Mouse (Mus musculus) v-Abl transformed pro-B cells (cell line): ENCODE measurements at regions not wholly inside any gene's neighbourhood (a gene's known extent, or its start where the extent isn't known, plus 50 kb on each side); places are given as distances from the start of the nearest gene placed in this dataset.

ENCODE experiments used
- in situ Hi-C, 2 experiments: fragments of 400-800 bp; cut with MboI; formaldehyde crosslinking; loops; one replicate each; pipeline ENCODE4 v1.15.1; 2025; ENCODE audit not compliant: unreplicated experiment in 2 of 2

GRCm38 (mm10) chr14:61880514-61881259, 273.4 kb downstream of the Kcnrg start:
- in situ Hi-C loops, result no loop called here

GRCm38 (mm10) chr14:61885241-61886015, 278.2 kb downstream of the Kcnrg start:
- in situ Hi-C loops, result no loop called here

- in situ Hi-C loops, result no loop called here
Observed at GRCm38 (mm10) chr14:61889626-61890025, 282.4 kb downstream of the Kcnrg start.

DNA sequence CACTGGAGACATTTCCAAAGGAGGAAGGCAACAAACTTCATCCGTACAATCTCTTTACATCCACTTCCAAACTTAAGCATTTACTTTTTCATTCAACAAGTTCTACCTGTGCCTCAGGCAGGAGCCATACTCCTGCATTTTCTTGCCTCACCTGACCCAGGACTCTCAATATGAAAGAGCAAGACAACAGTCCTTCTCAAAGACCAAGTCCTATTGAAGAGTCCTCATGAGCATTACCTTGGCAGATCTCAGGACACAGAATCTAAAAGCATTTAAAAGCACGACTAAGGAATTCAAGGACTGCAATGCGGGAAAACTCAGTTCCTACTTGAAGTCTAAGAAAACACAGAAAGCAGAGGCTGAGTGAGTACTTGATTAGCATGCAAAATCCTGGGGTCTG, 286.5 kb downstream of the Kcnrg start:
- in situ Hi-C loops, result no loop called here

- in situ Hi-C loops, result no loop called here
Observed at GRCm38 (mm10) chr14:61896879-61897278, 289.6 kb downstream of the Kcnrg start.

GRCm38 (mm10) chr14:61898664-61899063, 291.4 kb downstream of the Kcnrg start:
- in situ Hi-C loops, result no loop called here

DNA sequence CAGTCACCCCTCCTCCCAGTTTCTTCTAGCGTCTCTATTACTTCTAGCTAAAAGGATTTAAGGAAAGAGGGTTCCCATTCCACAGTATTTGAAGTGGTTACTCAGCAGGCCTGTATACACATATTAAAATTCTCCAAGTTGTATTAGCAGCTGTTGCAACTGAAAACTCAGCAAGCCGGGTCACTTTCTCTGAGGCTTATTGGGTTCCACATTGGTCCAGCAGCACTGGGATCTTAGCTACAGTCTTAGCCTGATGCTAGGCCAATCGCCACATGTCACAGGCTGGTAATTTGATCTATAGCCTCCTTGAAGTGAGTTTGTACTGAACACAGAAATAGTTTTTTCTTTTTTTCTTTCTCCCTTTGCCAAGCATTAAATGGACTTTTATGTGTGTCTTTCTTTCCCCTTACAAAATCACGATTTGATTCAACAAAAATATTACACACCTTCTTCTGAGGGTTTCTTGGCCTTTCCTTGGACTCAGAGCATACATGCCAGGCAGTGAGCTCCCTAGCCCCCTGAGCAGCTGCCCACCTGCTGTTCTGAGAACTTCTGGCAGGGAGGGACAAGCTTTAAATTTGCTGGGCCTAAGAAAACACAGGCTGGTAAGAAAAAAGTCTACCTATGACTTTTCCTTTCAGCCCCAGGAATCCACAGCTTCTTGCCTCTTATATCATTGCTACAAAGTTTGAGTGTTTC, 297.3 kb downstream of the Kcnrg start:
- in situ Hi-C loops, result no loop called here

- in situ Hi-C loops, result no loop called here
Observed at GRCm38 (mm10) chr14:61918113-61918512, 310.9 kb downstream of the Kcnrg start.

GRCm38 (mm10) chr14:61931811-61932210, 324.6 kb downstream of the Kcnrg start:
- in situ Hi-C loops, result no loop called here

DNA sequence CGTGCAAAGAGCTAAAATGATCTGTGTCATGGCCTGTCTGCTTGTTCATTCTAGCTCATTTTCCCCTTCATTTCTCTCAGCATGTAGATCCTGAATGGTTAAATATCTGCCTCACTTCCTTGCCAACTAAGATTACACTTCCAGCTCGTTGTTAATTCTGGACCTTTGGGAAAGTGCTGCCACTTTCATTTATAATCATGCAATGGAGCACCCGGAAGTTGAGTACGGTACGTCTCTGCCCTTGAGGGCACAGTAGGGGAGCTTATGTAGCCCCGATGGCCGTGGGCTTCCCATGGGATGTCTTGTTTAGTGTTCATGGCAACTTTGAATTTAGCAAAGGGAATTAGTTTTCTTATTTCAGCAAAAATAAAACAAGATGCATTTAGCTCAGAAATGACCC, 334.4 kb downstream of the Kcnrg start:
- in situ Hi-C loops, result no loop called here

DNA sequence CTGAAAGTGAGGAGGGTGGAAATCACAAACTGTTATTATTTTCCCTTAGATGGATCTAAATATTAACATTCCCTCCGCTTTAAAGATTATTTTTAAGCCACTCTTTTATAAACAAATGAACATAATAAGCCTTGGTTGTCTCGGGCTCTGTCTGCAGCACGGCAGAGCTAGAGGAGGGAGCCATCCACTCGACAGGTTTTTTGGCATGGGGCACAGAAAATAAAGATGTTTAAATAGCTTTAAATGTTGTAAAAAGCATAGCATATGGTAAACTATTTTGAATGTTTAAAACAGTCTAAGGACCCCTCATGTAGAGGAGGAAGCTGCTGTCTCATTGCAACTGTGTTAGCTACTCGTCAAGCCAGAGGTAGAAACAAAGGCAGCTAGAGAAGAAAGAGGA, 338.4 kb downstream of the Kcnrg start:
- in situ Hi-C loops, result no loop called here

DNA sequence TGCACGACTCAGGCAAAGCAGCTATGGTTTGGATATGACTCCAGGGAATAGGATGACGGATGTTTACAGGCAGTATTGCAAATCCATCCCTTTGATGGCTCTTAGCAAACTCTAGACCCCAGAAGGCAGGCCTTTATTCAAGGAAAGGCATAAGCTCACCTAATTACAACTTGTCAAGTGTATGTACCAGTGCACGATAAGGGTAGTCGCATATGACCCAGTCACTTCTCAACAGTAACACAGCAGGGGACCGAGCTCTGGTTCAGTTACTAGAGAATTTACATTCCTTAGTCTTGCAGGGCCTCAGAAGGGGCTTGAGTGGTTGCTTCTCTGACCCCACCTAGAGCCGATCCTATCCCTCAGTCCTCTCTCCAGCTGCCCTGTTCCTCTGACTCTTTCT, 342.2 kb downstream of the Kcnrg start:
- in situ Hi-C loops, result no loop called here

DNA sequence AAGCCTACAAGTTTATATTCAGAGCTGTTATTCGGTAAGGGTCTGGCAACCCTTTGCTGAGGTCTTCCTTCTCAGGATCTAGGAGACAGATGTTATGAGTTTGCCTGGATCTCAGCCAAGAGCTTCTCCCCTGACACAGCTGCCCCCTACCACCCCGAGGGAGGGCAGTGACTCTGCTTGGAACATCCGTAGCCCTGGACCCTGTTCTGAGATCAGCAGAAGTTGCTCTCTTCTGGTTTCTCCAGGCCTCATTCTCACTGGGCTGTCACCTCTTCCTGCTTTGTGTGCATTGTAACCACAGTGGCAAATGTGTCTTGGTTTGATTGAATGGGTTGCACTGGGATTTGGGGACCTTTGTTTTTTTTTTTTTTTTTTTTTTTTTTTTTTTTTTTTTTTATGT, 342.4 kb upstream of the Rnaseh2b start:
- in situ Hi-C loops, result no loop called here

GRCm38 (mm10) chr14:61953029-61953428, 339.4 kb upstream of the Rnaseh2b start:
- in situ Hi-C loops, result no loop called here

GRCm38 (mm10) chr14:61955416-61955815, 337.0 kb upstream of the Rnaseh2b start:
- in situ Hi-C loops, result no loop called here

DNA sequence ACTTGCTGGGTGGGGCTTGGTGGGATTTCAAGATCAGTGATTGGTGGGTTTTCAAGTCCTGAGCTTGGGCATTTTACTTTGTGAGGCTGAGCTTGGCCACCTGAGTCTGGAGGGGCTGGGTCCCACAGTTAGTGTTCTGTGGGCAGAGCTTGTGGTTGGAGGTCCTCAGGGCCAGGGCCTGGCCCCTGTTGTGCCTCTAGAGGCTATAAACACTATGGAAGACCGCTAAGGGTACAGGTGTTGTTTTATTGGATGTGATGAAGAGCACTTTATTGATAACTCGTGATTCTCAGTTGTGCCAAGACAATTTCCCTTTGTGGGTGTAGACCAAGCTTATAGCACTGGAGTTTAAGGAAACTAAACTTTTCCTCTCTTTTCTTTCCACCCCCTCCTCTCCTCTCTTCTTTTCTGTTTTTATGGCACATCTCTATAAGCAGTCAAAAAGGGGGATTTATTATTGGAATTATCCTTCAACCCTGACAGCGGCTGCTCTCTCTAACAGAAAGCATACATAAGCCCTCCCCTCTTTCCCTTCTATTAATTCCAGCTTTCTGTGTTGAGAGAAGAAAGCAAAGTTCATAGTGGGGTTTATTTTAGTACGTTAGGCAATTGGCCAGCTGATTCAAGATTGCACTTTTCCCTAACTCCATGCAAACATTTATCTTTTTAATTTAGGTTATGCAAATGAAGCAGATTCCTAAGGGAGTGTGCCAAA, 332.0 kb upstream of the Rnaseh2b start:
- in situ Hi-C loops, result no loop called here

- in situ Hi-C loops, result no loop called here
Observed at GRCm38 (mm10) chr14:61968467-61968866, 323.9 kb upstream of the Rnaseh2b start.

- in situ Hi-C loops, result no loop called here
Observed at GRCm38 (mm10) chr14:61968957-61969535, 323.3 kb upstream of the Rnaseh2b start.

GRCm38 (mm10) chr14:61970591-61970990, 321.8 kb upstream of the Rnaseh2b start:
- in situ Hi-C loops, result no loop called here
